Mouse (Mus musculus) midbrain, embryonic 14.5 days (tissue): ENCODE data around the gene Slc8a2. TPM values are rescaled to one million over a fixed set of nuclear protein-coding genes. Genes with fewer than 3 reads are reported as not detected.
A peak's percentile ranks its signal among the peaks of the same experiment; 100 is the strongest.

Source experiments
- ATAC-seq: fragments of 200-750 bp; cut with Nextera tagmentation; 2 replicates; pipeline ENCODE4 v1.8.0; 2017; ENCODE audit warnings: moderate number of reproducible peaks, moderate library complexity; ENCODE audit not compliant: low FRiP score, low TSS enrichment
- DNase-seq: peaks from one replicate; pipeline ENCODE4 v3.0.0-alpha.2; 2015
- H3K27ac ChIP-seq: fragments of 300-500 bp; sonication (generic); replicated peaks from 2 replicates; pipeline ENCODE4 v1.5.1; 2014; ENCODE audit warnings: mild to moderate bottlenecking, low read depth, low read length, moderate library complexity
- H3K27me3 ChIP-seq: fragments of 300-500 bp; sonication (generic); 2 replicates; pipeline ENCODE4 v1.6.1; 2014; ENCODE audit warnings: low read length, control low read depth, mixed read lengths; ENCODE audit not compliant: control insufficient read depth, insufficient read depth
- H3K36me3 ChIP-seq: fragments of 300-500 bp; sonication (generic); 2 replicates; pipeline ENCODE4 v1.6.1; 2014; ENCODE audit warnings: low read length, control low read depth; ENCODE audit not compliant: control insufficient read depth, insufficient read depth
- H3K4me1 ChIP-seq: fragments of 300-500 bp; sonication (generic); 2 replicates; pipeline ENCODE4 v1.6.1; 2014; ENCODE audit warnings: mild to moderate bottlenecking, antibody characterized with exemption, low read length, control low read depth; ENCODE audit not compliant: control insufficient read depth, insufficient read depth
- H3K4me2 ChIP-seq: fragments of 300-500 bp; sonication (generic); 2 replicates; pipeline ENCODE4 v1.6.1; 2014; ENCODE audit warnings: mild to moderate bottlenecking, low read length, moderate library complexity
- H3K4me3 ChIP-seq: fragments of 300-500 bp; sonication (generic); replicated peaks from 2 replicates; pipeline ENCODE4 v1.5.1; 2014; ENCODE audit warnings: low read depth, low read length
- H3K9ac ChIP-seq: fragments of 300-500 bp; sonication (generic); replicated peaks from 2 replicates; pipeline ENCODE4 v1.6.1; 2014; ENCODE audit warnings: mild to moderate bottlenecking, low read length, moderate library complexity
- H3K9me3 ChIP-seq: fragments of 300-500 bp; sonication (generic); 2 replicates; pipeline ENCODE4 v1.6.1; 2016; ENCODE audit warnings: low read length, control low read depth, mixed read lengths; ENCODE audit not compliant: control insufficient read depth
- WGBS: fragments of 180-500 bp; shearing (Covaris S2); extraction: QIAGEN DNeasy Blood & Tissue Kit; methylation state at CpG from one replicate; pipeline ENCODE4 v1.1.7; 2014; 5-methylcytosine and 5-hydroxymethylcytosine counted together
- polyA plus RNA-seq: library from polyadenylated mRNA; unstranded; fragments of >200 nt; fragmentation: Nextera tagmentation; extraction: Ambion mirVana; gene quantifications from 2 replicates; pipeline ENCODE4 v1.2.1, GENCODE M21; 2014

Slc8a2 gene
- polyA plus RNA-seq, 1 experiment from 2014 or later, result 1.1 TPM

DNA sequence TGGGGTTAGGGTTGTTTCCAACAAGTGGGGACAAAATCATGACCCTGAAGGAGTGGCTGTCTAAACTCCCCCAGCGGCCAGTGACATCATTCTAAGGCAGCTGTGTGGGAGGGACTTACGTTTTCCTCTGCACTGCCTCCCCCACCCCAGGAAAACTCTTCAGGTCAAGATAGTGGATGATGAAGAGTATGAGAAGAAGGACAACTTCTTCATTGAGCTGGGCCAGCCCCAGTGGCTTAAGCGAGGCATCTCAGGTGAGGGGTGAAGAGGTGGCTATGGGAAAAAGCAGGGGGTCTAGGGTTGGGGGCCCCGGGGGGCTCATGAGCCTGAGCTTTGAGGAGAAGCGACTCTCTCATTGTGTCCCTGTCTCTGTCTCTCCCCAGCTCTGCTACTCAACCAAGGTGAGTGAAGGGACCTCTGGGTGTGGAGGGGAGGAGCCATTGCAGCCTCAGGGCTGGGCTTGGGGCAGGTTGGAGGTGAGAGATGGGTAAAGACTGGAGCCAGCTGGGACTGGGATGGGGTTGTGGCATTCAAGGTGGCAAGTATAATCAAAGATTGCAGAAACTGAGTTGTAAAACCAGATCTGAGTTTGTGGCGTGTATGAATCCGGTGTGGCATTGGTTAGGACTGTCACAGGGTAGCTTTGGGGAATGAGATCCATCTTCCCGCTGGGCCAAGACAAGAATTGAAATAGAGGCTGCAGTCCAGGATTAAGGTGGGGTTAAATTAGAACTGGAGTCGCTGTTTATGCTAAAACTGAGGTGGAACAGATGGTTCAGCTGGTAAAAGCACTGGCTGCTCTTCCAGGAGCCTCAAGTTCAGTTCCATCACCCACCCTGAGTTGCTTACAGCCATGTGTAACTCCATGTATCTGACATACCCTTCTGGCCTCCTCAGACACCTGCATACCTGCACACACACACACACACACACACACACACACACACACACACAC is 20.8 kb downstream of the Slc8a2 start:
- H3K27ac ChIP-seq, result no peak overlapping the region
- no peaks in the 10 kb centered on the region for H3K9me3 ChIP-seq
- 78% methylated on average over 9 of the region's 9 CpGs for WGBS
- no peak for ATAC-seq
- H3K27me3 ChIP-seq, result no peaks in the 10 kb centered on the region
- no peak overlapping the region for H3K4me3 ChIP-seq
- no peak for DNase-seq
- H3K36me3 ChIP-seq, result 0 out of 2 replicates have a peak, but pooled peaks cover 4% of the 10 kb centered on the region
- H3K9ac ChIP-seq, result no peak overlapping the region
- no peaks in the 10 kb centered on the region for H3K4me1 ChIP-seq
- no peak overlapping the region for H3K4me2 ChIP-seq

DNA sequence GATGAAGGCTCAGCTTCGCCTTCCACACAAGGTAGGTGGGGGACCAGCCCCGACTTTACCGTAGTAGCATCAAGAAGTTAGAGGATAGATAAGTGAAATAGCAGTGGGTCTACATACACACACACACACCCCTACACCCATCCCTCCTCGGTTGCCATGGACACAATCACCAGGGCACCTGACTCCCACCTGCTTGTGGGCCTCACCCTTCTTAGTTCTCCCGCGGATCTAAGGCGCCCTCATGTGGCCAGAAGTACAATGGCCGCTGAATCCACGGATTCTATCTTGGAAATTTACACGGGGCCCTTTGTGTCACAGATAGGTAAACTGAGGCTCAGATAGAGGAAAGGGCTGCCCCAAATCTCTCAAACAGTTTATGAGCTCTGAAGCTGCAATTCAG is 23.9 kb downstream of the Slc8a2 start:
- Histone ChIP-seq H3K4me3 (no peak overlapping the region), H3K36me3 (0 out of 2 replicates have a peak, but pooled peaks cover 4% of the 10 kb centered on the region), H3K27ac (no peak overlapping the region), H3K9me3 (no peaks in the 10 kb centered on the region), H3K27me3 (peaks cover 5% of the 10 kb centered on the region; the same call in 1 of the 2 replicates), H3K4me1 (no peaks in the 10 kb centered on the region), H3K9ac (no peak overlapping the region), H3K4me2 (no peak overlapping the region)
- 21% methylated on average over 10 of the region's 10 CpGs for WGBS
- DNase-seq, result peak; percentile 87
- ATAC-seq, result peak; percentile 88

DNA sequence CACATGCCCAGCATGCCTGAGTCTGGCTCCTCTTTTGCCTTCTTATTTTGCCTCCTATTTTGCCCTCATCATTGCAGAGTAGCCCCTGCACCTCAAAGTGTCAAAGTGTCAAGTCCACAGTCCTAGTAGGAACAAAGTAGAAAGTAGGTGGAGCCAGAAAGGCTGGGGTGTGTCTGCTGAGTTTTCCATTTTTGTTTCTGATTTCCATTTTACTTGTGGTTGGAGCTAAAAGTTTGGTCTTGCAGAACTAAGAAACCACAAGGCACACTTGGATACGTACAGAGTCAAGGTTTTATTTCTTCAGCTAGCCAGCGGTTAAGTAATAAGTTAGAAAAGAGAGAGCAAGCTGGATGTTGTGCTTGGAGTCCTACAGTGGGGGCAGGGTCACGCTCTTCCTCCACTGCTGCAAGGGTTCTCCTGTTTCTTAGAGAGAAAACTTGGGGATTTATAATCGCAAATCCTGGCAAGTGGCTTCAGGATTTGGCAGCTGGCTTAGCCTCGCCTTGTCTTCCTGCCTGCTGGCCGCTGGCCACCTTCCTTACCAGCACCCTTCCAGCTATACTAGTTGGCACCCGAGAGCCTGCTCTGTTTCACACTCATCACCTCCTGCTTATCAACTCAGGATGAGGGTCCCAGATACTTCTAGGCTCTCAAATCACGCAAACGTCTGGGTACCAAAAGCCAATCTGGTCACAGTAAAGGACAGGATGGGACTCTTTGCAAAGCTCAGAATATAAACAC is 25.7 kb downstream of the Slc8a2 start:
- H3K4me2 ChIP-seq, result no peak overlapping the region
- H3K4me1 ChIP-seq, result no peaks in the 10 kb centered on the region
- H3K9ac ChIP-seq, result no peak overlapping the region
- DNase-seq (no peak), ATAC-seq (no peak)
- peaks cover 8% of the 10 kb centered on the region; the same call in 1 of the 2 replicates for H3K27me3 ChIP-seq
- no peaks in the 10 kb centered on the region for H3K9me3 ChIP-seq
- 0 out of 2 replicates have a peak, but pooled peaks cover 4% of the 10 kb centered on the region for H3K36me3 ChIP-seq
- H3K4me3 ChIP-seq, result no peak overlapping the region
- WGBS, result 72% methylated on average over 9 of the region's 9 CpGs
- H3K27ac ChIP-seq, result no peak overlapping the region

DNA sequence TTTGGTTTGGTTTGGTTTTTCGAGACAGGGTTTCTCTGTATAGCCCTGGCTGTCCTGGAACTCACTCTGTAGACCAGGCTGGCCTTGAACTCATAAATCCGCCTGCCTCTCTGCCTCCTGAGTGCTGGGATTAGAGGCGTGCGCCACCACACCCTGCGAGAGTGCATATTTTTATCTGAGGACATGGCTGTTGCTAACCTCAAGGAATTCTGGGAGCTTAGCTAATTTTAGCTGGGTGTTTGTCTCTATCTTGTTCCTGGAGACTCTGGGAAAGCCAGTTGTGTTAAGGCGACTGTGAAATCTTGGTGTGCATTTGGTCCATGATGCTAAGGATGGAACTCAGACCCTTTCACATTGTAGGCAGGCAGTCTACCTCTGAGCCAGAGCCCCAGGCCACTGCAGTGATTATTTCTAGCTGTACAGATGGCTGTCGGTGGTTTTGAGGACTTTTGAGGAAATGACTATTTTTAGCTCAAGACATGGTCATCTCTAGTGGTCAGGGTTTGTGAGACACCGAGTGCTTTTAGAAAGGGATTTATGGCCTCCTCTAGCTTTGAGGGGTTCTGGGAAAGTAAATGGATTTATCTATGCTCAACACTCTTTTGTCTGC is 26.6 kb downstream of the Slc8a2 start:
- ATAC-seq (no peak), DNase-seq (no peak)
- Histone ChIP-seq H3K27ac (no peak overlapping the region), H3K4me2 (no peak overlapping the region), H3K27me3 (peaks cover 8% of the 10 kb centered on the region; the same call in 1 of the 2 replicates), H3K4me1 (no peaks in the 10 kb centered on the region), H3K36me3 (0 out of 2 replicates have a peak, but pooled peaks cover 4% of the 10 kb centered on the region), H3K4me3 (no peak overlapping the region), H3K9me3 (no peaks in the 10 kb centered on the region), H3K9ac (no peak overlapping the region)
- 85% methylated on average over 8 of the region's 8 CpGs for WGBS

DNA sequence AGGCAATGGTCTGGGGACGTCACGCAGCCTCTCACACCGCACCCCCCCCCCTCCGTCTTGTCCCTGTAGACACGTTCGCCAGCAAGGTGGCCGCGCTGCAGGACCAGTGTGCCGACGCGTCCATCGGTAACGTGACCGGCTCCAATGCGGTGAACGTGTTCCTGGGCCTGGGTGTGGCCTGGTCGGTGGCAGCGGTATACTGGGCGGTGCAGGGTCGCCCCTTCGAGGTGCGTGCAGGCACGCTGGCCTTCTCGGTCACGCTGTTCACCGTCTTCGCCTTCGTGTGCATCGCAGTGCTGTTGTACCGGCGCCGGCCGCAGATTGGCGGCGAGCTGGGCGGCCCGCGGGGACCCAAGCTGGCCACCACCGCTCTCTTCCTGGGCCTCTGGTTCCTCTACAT is 29.1 kb downstream of the Slc8a2 start:
- no peaks in the 10 kb centered on the region for H3K9me3 ChIP-seq
- H3K27ac ChIP-seq, result no peak overlapping the region
- no peaks in the 10 kb centered on the region for H3K4me1 ChIP-seq
- peak overlapping the region; percentile 43 for H3K4me2 ChIP-seq
- no peak for DNase-seq
- WGBS, result 6% methylated on average over 39 of the region's 39 CpGs
- peak overlapping the region; percentile 23; the same call in 1 of the 2 replicates for H3K9ac ChIP-seq
- H3K36me3 ChIP-seq, result 0 out of 2 replicates have a peak, but pooled peaks cover 4% of the 10 kb centered on the region
- no peak; the same call in 1 of the 2 replicates for ATAC-seq
- peaks cover 8% of the 10 kb centered on the region; the same call in 1 of the 2 replicates for H3K27me3 ChIP-seq
- peak overlapping the region; percentile 14; the same call in 1 of the 2 replicates for H3K4me3 ChIP-seq

DNA sequence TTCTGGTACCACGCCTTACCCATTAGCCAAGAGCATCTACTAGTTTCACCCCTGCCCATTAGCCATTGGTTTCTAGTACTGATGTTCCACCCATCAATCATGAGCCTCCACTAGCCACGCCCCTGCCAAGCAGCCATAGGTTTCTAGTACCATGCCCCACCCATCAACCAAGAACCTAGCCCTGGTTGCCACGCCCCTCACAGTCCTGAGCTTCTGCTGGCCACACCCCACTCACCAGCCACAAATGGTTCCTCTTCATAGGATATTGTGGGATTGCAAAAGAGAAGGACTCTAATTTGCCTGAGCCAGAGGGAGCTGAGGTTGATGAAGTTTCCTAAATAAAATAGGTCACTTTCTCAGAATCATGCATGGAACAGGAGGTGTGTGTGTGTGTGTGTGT is 31.1 kb downstream of the Slc8a2 start:
- H3K4me3 ChIP-seq, result no peak overlapping the region
- no peak for ATAC-seq
- DNase-seq, result no peak
- no peak overlapping the region for H3K27ac ChIP-seq
- no peak overlapping the region for H3K9ac ChIP-seq
- H3K4me1 ChIP-seq, result no peaks in the 10 kb centered on the region
- WGBS, result 69% methylated on average over 3 of the region's 3 CpGs
- peaks cover 8% of the 10 kb centered on the region; the same call in 1 of the 2 replicates for H3K27me3 ChIP-seq
- no peak overlapping the region for H3K4me2 ChIP-seq
- H3K9me3 ChIP-seq, result no peaks in the 10 kb centered on the region
- no peaks in the 10 kb centered on the region for H3K36me3 ChIP-seq

DNA sequence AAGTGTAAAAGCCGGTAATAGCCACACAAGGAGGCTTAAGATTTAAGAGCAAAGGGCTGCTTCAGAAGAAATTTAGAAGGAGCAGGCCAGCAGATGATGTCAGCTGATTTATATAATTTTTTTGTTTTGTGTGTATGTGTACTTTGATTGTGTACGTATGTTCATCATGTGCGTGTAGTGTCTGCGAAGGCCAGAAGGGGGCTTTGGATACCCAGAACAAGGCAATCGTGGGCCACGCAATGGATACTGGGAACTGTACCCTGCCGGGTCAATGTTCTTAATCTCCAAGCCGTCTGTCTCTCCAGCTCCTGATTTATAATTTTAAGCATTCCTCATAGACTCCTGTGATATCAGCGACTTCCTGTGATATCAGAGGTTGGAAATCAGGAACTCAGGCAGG is 31.7 kb downstream of the Slc8a2 start:
- Histone ChIP-seq H3K36me3 (no peaks in the 10 kb centered on the region), H3K27ac (no peak overlapping the region), H3K4me1 (no peaks in the 10 kb centered on the region), H3K4me3 (no peak overlapping the region), H3K9me3 (no peaks in the 10 kb centered on the region), H3K27me3 (peaks cover 8% of the 10 kb centered on the region; the same call in 1 of the 2 replicates), H3K9ac (no peak overlapping the region), H3K4me2 (no peak overlapping the region)
- ATAC-seq (no peak), DNase-seq (no peak)
- WGBS, result 91% methylated on average over 9 of the region's 9 CpGs

DNA sequence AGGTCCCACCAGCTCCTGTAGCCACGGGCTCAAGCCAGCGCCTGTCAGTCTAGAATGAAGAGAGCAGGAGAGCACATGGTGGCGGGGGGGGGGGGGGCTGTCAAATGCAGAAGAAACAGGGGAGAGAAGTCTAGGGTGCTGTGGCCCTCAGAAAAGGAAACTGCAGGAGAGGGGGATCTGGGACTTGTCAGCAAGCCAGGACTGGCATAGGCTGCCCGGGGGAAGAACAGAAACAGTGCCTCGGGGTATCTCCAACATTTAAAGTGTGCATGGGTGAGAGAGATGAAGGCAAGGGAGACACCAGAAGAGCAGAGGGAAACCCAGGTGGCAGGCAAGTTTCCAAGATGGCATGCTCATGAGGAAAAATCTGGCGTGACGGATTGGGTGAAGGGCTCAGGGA is 32.4 kb downstream of the Slc8a2 start:
- Histone ChIP-seq H3K4me3 (no peak overlapping the region), H3K9me3 (no peaks in the 10 kb centered on the region), H3K9ac (no peak overlapping the region), H3K36me3 (no peaks in the 10 kb centered on the region), H3K4me2 (no peak overlapping the region), H3K4me1 (no peaks in the 10 kb centered on the region), H3K27ac (no peak overlapping the region), H3K27me3 (peaks cover 8% of the 10 kb centered on the region; the same call in 1 of the 2 replicates)
- ATAC-seq (no peak), DNase-seq (no peak)
- WGBS, result 81% methylated on average over 7 of the region's 7 CpGs
